Mouse (Mus musculus): ENCODE data around the gene Dtx4. TPM values are rescaled to one million over a fixed set of nuclear protein-coding genes. Genes with fewer than 3 reads are reported as not detected.

The Dtx4 gene
- total RNA-seq, 2 experiments from 2014 or later: 7.7 to 8.9 TPM

DNA sequence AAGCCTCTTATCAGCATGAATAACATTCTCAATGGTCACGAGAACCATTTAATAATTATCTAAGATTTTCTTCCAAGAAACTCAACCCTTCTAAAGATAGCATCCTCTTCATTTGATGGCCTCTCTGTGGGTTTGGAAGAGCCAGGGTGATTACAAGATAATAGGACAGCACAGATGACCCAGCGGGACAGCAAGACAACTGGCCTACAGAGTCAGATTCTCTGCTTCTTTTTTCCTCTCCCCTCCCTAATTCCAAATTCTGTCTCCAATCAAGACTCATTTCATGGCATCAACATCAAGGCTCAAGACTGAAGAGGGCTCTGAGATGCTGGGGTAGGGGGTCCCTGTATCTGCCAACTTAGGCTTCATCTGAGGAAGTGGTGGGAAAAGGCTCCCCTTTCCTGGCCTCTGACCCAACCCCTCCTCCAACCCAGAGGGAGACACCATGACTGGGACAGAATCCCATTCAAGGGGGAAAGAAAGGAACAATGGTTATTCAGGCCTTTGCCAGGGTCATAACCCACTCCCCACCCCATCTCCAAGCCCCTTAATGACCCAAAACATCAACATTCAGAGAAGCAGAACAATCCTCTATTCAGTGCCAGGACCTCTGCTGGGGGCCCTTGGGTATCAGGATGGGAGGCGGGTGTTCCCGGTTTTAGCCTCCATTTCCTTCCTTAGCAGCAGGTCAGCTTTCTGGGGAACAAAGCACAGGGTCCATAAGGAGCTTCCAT, 7.6 kb downstream of the Dtx4 start:
- no peak for DNase-seq

DNA sequence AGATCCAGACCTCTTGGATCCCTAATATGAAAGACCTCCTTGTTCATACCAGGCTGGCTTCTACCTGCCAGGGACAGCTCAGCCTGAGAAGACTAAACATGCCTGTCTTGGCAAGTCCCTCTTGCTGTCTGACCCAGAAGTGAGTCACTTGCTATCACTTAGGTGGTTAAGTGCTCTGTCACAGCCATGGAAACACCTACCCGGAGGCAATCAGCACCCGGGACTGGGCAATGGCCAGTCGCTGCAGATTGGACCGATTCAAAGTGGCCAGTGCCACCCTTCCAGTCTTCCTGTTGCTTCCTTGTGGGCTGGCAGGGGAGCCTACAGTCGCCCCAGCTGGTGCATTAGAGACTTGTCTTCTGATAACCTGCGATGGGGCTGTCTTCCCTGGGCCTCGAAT, 9.6 kb downstream of the Dtx4 start:
- DNase-seq: no peak

DNA sequence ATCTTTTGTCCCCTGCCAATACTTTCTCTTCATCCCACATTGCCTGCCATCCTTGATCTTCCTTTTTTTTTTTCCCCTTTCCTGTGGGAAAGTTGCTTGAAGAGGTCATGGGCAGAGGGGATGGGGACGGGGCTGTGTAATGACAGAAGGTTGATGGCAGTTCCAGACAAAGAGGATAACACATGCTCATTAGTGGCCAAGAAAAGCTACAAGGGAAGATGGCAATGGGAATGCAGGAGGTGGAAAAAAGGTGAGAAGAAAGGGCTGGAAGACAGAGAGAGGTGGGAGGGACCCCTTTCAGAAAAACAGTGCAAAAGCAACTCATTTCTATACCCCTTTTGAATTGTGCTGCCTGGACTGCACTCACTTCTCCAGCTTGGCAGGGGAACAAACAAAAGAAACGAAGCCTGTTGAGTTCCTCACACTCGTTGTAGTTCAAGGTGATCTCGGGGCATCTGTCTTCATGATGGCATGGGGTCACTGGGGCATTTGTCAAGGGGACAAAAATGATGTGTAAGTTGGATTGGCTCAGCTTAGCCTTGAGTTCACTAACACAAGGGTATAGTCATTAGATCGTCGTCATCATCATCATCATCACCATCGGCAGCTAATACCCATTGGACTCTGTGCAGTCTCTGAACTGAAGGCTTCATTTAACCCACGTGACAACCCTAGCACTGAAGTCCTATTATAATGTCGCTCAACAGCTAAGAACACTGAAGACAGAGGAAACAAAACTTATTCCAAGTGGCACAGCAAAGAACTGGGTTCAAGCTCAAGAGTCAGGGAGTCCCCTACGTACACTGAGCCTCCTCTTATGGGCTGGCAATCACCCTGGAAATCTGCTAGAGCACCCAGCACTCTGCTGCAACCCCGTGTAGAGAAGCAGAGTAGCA, 11.3 kb downstream of the Dtx4 start:
- DNase-seq: no peak

DNA sequence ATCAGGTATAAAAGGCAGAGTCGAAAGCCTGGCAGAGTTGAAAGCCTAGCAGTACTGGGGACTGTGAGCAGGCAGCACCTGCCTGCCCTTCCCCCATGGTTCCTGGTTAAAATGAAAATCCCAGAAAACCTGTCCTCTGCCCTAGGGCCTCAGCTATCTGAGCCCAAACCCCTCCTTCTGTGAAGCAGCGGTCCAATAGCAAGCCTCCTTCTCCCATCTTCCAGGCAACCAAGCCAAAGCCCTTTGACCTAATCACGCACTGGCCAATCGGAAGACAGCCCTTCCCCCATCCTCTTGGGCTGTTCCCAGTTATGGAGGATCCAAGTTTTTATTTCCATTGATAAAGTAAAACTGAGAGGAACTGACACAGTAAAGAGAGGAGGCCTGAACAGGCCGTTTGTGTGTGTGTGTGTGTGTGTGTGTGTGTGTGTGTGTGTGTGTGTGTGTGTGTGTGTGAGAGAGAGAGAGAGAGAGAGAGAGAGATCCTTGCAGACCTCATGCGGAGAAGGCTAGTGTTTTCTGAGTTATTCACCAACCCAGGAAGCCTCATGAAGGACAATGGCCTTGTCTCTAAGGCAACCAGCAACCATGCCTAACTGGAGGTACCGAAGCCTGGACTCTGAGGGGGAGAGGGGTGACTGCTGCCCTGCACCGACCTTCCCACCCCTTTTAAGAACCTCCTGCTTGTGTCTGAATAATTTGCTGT, 12.1 kb downstream of the Dtx4 start:
- peak; percentile 52 for DNase-seq

- DNase-seq: no peak
Observed at GRCm38 (mm10) chr19:12488205-12488966, 12.9 kb downstream of the Dtx4 start.

DNA sequence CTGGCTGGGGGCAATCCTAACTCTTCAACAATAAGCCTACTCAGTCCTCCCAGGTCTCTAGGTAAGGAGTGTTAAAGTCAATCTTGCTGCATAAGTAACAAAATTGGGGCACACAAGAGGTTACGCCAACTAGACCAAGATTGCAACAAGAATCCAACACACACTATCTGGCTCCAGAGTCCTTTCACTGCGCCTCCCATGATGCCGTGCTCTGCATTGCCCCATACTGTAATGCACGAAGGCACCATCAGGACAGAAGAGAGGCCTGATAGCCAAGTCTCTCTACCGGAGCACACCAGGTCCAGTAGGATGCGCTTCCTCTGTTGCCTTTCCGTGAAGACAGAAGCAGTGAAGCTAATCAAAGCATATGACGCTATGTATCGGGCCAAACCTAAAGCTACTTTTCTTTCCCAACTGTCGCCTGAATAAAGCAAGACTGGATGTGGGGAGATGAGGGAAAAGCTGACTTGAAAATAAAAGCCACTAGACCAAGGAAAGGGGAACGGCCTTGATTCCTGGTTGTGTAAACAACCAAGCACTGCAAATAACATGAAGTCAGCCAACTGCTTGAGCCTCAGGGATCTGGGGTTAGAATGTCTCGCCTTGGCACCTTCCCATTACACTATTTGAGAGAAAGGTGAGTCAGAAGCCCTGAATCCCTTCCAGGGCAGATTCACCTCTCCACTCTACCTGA, 13.6 kb downstream of the Dtx4 start:
- DNase-seq: no peak

- peak; percentile 78 for DNase-seq
Observed at GRCm38 (mm10) chr19:12486875-12487274, 14.4 kb downstream of the Dtx4 start.

GRCm38 (mm10) chr19:12485631-12486030, 15.6 kb downstream of the Dtx4 start:
- no peak for DNase-seq

DNA sequence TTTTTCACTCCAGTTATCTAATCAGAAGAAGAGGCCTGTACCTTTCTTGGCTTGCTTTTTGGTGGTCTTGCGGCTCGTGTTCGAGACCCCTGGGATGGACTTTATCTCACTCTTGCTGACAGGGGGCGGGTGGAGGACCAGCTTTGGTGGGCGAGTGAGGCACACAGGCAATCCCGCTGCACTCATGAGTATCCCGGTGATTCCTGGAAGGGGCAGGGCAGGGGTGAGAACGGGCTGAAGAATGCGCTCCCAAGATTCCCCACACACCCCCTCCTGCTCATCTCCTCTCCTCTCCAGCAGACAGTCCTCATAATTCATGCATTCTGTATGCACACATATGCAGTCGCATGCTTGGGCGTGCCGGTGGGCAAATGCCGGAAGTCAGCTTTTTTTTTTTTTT, 16.0 kb downstream of the Dtx4 start:
- DNase-seq: no peak

GRCm38 (mm10) chr19:12484210-12484609, 17.0 kb downstream of the Dtx4 start:
- no peak for DNase-seq

GRCm38 (mm10) chr19:12483782-12484181, 17.5 kb downstream of the Dtx4 start:
- DNase-seq: peak; percentile 40

- DNase-seq: no peak
Observed at GRCm38 (mm10) chr19:12478369-12478768, 22.9 kb downstream of the Dtx4 start.

GRCm38 (mm10) chr19:12476721-12477270, 24.5 kb downstream of the Dtx4 start:
- no peak for DNase-seq

DNA sequence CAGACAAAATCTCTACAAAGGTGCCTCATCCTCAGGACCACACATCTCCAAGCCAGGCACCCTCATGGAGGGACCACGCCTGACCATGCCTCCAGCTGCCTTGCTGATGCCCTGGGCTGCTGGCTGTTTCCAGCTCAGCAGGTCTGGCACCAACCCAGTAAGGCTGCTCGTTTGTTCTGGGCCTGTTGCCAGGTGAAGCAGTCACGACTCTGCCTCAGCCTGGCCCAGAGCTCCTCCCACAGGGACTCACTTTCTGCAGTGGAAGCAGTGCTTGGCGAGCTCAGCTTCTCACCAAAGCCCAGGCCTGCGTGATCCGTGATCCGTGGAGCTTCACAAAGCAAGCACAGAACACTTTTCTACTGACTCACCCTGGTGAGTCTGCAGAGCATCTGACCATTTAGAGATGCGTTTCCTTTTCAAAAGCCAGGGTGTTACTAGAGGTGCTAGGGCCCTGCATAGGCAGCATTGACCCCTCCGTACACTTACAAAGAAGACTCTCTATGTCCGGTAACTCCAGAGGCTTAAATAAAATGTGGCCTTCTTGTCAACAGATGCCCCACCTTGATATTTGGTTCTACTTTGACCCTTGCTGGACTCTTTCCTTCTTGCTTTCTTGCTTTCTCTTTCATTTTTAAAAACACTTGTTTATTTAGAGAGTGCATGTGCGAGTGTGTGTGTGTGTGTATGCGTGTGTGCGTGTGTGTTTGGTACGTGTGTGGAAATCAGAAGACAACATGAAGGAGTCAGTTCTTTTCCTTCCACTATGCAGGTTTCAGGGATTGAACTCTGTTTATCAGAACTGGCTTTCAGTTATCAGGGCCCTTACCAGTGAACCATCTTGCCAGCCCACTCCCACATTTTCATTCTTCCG, 25.6 kb downstream of the Dtx4 start:
- DNase-seq: peak; percentile 95

- no peak for DNase-seq
Observed at GRCm38 (mm10) chr19:12473951-12474350, 27.3 kb downstream of the Dtx4 start.

DNA sequence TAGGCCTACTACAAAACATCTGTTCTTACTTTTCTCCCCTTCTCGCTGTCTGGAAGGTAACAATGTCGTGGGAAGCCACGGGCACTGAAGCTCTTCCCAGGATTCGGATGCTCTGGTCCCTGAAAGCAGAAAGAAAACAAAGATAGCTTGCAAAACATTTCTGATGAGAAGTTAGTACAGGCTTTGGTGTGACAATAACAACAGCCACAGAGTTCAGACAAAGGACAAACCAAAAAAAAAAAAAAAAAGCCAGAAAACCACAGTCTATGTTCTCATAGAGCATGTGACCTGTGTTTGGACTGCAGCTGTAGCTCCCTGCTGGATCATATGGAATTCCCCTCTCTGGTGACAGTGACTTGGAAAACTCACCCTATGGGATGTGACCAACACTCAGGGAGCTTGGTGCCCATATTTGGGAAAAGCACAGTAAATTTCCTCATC, 28.0 kb downstream of the Dtx4 start:
- DNase-seq: no peak

- no peak for DNase-seq
Observed at GRCm38 (mm10) chr19:12472381-12472976, 28.8 kb downstream of the Dtx4 start.

GRCm38 (mm10) chr19:12471866-12472265, 29.4 kb downstream of the Dtx4 start:
- no peak for DNase-seq

- DNase-seq: peak; percentile 58
Observed at GRCm38 (mm10) chr19:12467436-12467835, 33.8 kb downstream of the Dtx4 start.

- DNase-seq: peak; percentile 62
Observed at GRCm38 (mm10) chr19:12466204-12466603, 35.0 kb downstream of the Dtx4 start.

All from heart, postnatal 4 days (tissue).